8 mouse cellular contexts compared by ENCODE assay signal in the genomic region with DNA sequence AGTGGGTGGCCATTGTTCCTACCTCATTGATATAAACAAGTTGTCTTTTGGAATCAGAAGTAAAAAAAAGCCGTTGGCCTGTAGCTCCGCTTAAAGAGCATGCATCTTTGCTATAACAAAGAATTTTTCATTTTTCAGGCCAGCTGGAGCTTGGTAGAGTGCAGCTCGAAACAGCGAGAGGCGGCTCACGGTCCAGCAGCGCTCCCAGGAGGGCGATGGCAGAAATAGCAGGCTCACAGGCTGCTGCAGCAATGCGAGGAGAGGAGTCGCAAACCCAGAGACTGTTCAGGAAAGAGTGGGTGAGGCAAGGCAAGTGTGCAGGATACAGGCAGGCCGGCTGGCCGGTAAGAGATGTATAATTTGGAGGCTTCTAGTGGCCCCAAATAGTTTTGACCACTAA. TPM values are rescaled to one million over a fixed set of nuclear protein-coding genes. Genes with fewer than 3 reads are reported as not detected.
DNase-seq lines count a peak whose midpoint lies in the region; ATAC-seq and TF ChIP-seq lines count a peak whose summit lies in the region.

No protein-coding gene starts in this region.

- DNase-seq in kidney, postnatal 0 days (ENCODE audit: low spot score): peak; percentile 74
- DNase-seq in cerebellum, adult 2 months: peak; percentile 38 to 51
- peak; percentile 33 for DNase-seq in liver, embryonic 11.5 days (ENCODE audit: low spot score)
- DNase-seq in retina, adult 2 months (ENCODE audit: low read depth, low spot score): peak; percentile 8
- no peak for DNase-seq in thymus, postnatal 36 days

- TF ChIP-seq CTCF in kidney, postnatal 0 days (IDR thresholded peaks at IDR 0.05; ENCODE audit: low read depth): peak; percentile 72
- peak; percentile 87 for TF ChIP-seq CTCF in cerebellum, adult 2 months (IDR thresholded peaks at IDR 0.05; ENCODE audit: borderline replicate concordance, insufficient read depth, low read depth, low read length)

- H3K9me3 ChIP-seq in kidney, postnatal 0 days (replicated peaks; ENCODE audit: low read length): no peaks in the 10 kb centered on the region
- no peaks in the 10 kb centered on the region for H3K9me3 ChIP-seq in kidney, embryonic 14.5 days (ENCODE audit: control insufficient read depth, low read length)
- no peaks in the 10 kb centered on the region for H3K9me3 ChIP-seq in intestine, embryonic 15.5 days
- H3K9me3 ChIP-seq in liver, embryonic 11.5 days (ENCODE audit: control insufficient read depth, low read length): no peaks in the 10 kb centered on the region

- H3K4me2 ChIP-seq in kidney, postnatal 0 days (ENCODE audit: low read length): no peak overlapping the region
- no peak overlapping the region for H3K4me2 ChIP-seq in kidney, embryonic 14.5 days (replicated peaks; ENCODE audit: low read depth, low read length)
- no peak overlapping the region for H3K4me2 ChIP-seq in intestine, embryonic 15.5 days (replicated peaks)
- no peak overlapping the region for H3K4me2 ChIP-seq in liver, embryonic 11.5 days

- H3K36me3 ChIP-seq in kidney, postnatal 0 days (ENCODE audit: insufficient read depth, low read length): no peaks in the 10 kb centered on the region
- H3K36me3 ChIP-seq in kidney, embryonic 14.5 days (ENCODE audit: control insufficient read depth, insufficient read depth, low read length): no peaks in the 10 kb centered on the region
- H3K36me3 ChIP-seq in intestine, embryonic 15.5 days: no peaks in the 10 kb centered on the region
- H3K36me3 ChIP-seq in liver, embryonic 11.5 days (ENCODE audit: control insufficient read depth, insufficient read depth, low read length): no peaks in the 10 kb centered on the region

- H3K27me3 ChIP-seq in kidney, postnatal 0 days (ENCODE audit: insufficient read depth, low read length): no peaks in the 10 kb centered on the region
- H3K27me3 ChIP-seq in kidney, embryonic 14.5 days (ENCODE audit: control insufficient read depth, insufficient read depth, low read length): no peaks in the 10 kb centered on the region
- no peaks in the 10 kb centered on the region for H3K27me3 ChIP-seq in cerebellum, adult 2 months (ENCODE audit: control insufficient read depth, insufficient read depth, low read length)
- H3K27me3 ChIP-seq in intestine, embryonic 15.5 days (replicated peaks): no peaks in the 10 kb centered on the region
- no peaks in the 10 kb centered on the region for H3K27me3 ChIP-seq in liver, embryonic 11.5 days (replicated peaks; ENCODE audit: control insufficient read depth, insufficient read depth, low read length)

- no peak for TF ChIP-seq POLR2A in cerebellum, adult 2 months (IDR thresholded peaks at IDR 0.05; ENCODE audit: borderline replicate concordance, insufficient read depth, low read length)

- no peak overlapping the region for H3K9ac ChIP-seq in kidney, postnatal 0 days (ENCODE audit: low read depth, low read length)
- no peak overlapping the region for H3K9ac ChIP-seq in kidney, embryonic 14.5 days (ENCODE audit: low read depth, low read length)
- no peak overlapping the region for H3K9ac ChIP-seq in intestine, embryonic 15.5 days
- H3K9ac ChIP-seq in liver, embryonic 11.5 days (ENCODE audit: low read depth, low read length): no peak overlapping the region

- H3K4me1 ChIP-seq in kidney, postnatal 0 days (replicated peaks; ENCODE audit: insufficient read depth, low read length): no peaks in the 10 kb centered on the region
- H3K4me1 ChIP-seq in kidney, embryonic 14.5 days (ENCODE audit: control insufficient read depth, insufficient read depth, low read length): no peaks in the 10 kb centered on the region
- no peaks in the 10 kb centered on the region for H3K4me1 ChIP-seq in cerebellum, adult 2 months (ENCODE audit: control insufficient read depth, insufficient read depth, low read length)
- 0 out of 2 replicates have a peak, but pooled peaks cover 2% of the 10 kb centered on the region for H3K4me1 ChIP-seq in intestine, embryonic 15.5 days (replicated peaks)
- H3K4me1 ChIP-seq in liver, embryonic 11.5 days (replicated peaks; ENCODE audit: control insufficient read depth, insufficient read depth, low read length): no peaks in the 10 kb centered on the region

- 22% methylated on average over 12 of the region's 12 CpGs for WGBS in kidney, postnatal 0 days
- WGBS in kidney, embryonic 14.5 days: 27% methylated on average over 12 of the region's 12 CpGs
- 9% methylated on average over 12 of the region's 12 CpGs for WGBS in cerebellum, adult 2 months
- WGBS in intestine, embryonic 15.5 days: 20% methylated on average over 12 of the region's 12 CpGs
- WGBS in liver, embryonic 11.5 days: 32% methylated on average over 12 of the region's 12 CpGs

- ATAC-seq in kidney, postnatal 0 days (replicated peaks; ENCODE audit: low FRiP score, low read depth): no peak; the same call in 1 of the 2 replicates
- no peak; the same call in 1 of the 2 replicates for ATAC-seq in kidney, embryonic 14.5 days (ENCODE audit: low FRiP score, low TSS enrichment)
- peak; percentile 100 for ATAC-seq in frontal cortex, adult (ENCODE audit: low TSS enrichment)
- ATAC-seq in intestine, embryonic 15.5 days: peak; percentile 47; the same call in 1 of the 2 replicates
- no peak for ATAC-seq in liver, embryonic 11.5 days (replicated peaks; ENCODE audit: low FRiP score)

- H3K4me3 ChIP-seq in kidney, postnatal 0 days (replicated peaks; ENCODE audit: low read depth, low read length): no peak overlapping the region
- no peak overlapping the region for H3K4me3 ChIP-seq in kidney, embryonic 14.5 days (ENCODE audit: low read length)
- no peak overlapping the region for H3K4me3 ChIP-seq in cerebellum, adult 2 months (replicated peaks; ENCODE audit: insufficient read depth, low read depth, low read length)
- no peak overlapping the region for H3K4me3 ChIP-seq in intestine, embryonic 15.5 days (replicated peaks)
- H3K4me3 ChIP-seq in liver, embryonic 11.5 days (ENCODE audit: low read depth, low read length): no peak overlapping the region

- H3K27ac ChIP-seq in kidney, postnatal 0 days: no peak overlapping the region
- no peak overlapping the region for H3K27ac ChIP-seq in kidney, embryonic 14.5 days (ENCODE audit: low read depth, low read length)
- no peak overlapping the region for H3K27ac ChIP-seq in cerebellum, adult 2 months (ENCODE audit: insufficient read depth, low read length)
- H3K27ac ChIP-seq in intestine, embryonic 15.5 days: no peak overlapping the region
- H3K27ac ChIP-seq in liver, embryonic 11.5 days (ENCODE audit: low read depth, low read length): no peak overlapping the region

RNA-seq across cellular contexts. Expression of gene Neil3, which starts 42.0 kb away (rescaled TPM):
- 14.7 and 17.0 TPM in 2 replicates for polyA plus RNA-seq in kidney, postnatal 0 days (2015; fragmentation: Nextera tagmentation; extraction: Ambion mirVana)
- polyA plus RNA-seq in kidney, embryonic 14.5 days (2014; fragmentation: Nextera tagmentation; extraction: Ambion mirVana): 28.7 and 31.5 TPM in 2 replicates
- polyA plus RNA-seq in cerebellum, adult 2 months (2012; rRNA removed): 0.05 and 0.06 TPM in 2 replicates
- 23.5 and 24.4 TPM in 2 replicates for polyA plus RNA-seq in intestine, embryonic 15.5 days (2015; fragmentation: Nextera tagmentation; extraction: Ambion mirVana)
- 22.1 and 24.6 TPM in 2 replicates for polyA plus RNA-seq in liver, embryonic 11.5 days (2014; fragmentation: Nextera tagmentation; extraction: Ambion mirVana)

Comparison
In these comparisons a context has a peak if more than half of its experiments do, and no peak if none do; other contexts are left out.
1. ATAC-seq: peak in frontal cortex, adult (single experiment) and intestine, embryonic 15.5 days (single experiment); none in kidney, postnatal 0 days (single experiment), kidney, embryonic 14.5 days (single experiment) and liver, embryonic 11.5 days (single experiment).
2. DNase-seq: peak in kidney, postnatal 0 days (single experiment), cerebellum, adult 2 months (2 of 2), liver, embryonic 11.5 days (single experiment) and retina, adult 2 months (single experiment); none in thymus, postnatal 36 days (0 of 2).
3. RNA of gene Neil3, which starts 42.0 kb away (polyA plus RNA-seq): 28.7 to 31.5 TPM in kidney, embryonic 14.5 days, 23.5 to 24.4 TPM in intestine, embryonic 15.5 days, 22.1 to 24.6 TPM in liver, embryonic 11.5 days and 14.7 to 17.0 TPM in kidney, postnatal 0 days; 0.05 to 0.06 TPM in cerebellum, adult 2 months; every median in the first group is over 10 times any median in the second.